Mouse (Mus musculus): ENCODE measurements around the gene Dusp1. TPM values are rescaled to one million over a fixed set of nuclear protein-coding genes. Genes with fewer than 3 reads are reported as not detected.
A peak's percentile ranks its signal among the peaks of the same experiment; 100 is the strongest.

The Dusp1 gene
- polyA plus RNA-seq, 1 experiment: 11.6 TPM

DNA sequence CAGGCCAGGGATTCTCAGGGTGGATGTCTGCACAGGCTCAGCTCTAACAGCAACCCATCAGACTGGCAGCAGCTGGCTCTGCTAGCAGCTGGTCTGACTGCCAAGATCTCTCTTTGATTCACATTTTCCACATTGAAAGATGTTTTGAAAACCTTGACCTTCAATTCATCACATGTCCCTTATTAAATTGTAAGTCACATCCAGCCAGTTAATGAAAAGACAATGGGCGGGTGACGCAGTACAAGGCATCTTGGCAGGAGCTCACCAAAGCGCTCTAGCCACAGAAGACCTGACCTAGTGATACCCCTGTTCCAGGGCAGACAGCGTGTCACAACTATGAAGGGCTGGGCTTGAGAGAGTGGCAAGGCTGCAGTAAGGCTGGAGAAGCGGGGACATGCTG is 20.4 kb upstream of the Dusp1 start:
- Histone ChIP-seq H3K36me3 (ENCODE audit: control insufficient read depth, insufficient read depth) (no peaks in the 10 kb centered on the region), H3K4me3 (no peak overlapping the region)
- TF ChIP-seq REST (IDR thresholded peaks at IDR 0.05; ENCODE audit: insufficient read depth, insufficient read length) (no peak), MYOD1 (IDR thresholded peaks at IDR 0.05; ENCODE audit: control insufficient read depth in 1 of 3, insufficient read length in 2 of 3, low read depth in 2 of 3) (peak in 2 of 3 experiments; percentile 47 to 64), MYOG (IDR thresholded peaks at IDR 0.05; ENCODE audit: control insufficient read depth in 1 of 3, insufficient read depth in 1 of 3, insufficient read length in 2 of 3, low read depth in 2 of 3) (peak in 2 of 3 experiments; percentile 26 to 70)

DNA sequence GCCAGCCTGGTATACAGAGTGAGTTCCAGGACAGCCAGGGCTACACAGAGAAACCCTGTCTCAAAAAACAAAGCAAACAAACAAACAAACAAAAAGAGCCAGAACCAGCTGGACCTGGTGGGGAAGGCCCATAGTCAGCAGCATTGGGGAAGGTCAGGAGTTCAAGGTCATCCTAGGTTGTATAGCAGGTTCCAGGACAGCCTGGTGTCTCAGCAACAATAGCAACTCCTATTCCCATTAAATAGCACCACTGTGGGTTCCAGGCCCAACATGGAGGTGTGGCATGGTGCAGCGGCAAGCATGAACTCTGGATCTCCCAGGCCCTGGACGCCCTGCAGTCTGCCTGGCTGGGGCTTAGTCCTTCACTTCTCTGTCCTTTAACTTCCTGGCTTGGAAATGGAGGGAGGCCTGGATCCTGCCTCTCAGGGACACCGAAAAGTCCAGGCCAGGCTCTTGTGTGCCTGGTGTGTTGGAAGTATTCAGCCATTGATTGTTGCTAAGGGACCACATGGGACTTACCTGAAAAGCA is 19.0 kb upstream of the Dusp1 start:
- Histone ChIP-seq H3K4me3 (no peak overlapping the region), H3K4me2 (ENCODE audit: low read depth) (no peak overlapping the region), H3ac (ENCODE audit: control insufficient read depth, insufficient read length) (no peak overlapping the region), H3K36me3 (ENCODE audit: control insufficient read depth, insufficient read depth) (no peaks in the 10 kb centered on the region), H3K79me2 (ENCODE audit: control insufficient read depth, insufficient read depth) (peaks cover 49% of the 10 kb centered on the region), H3K27me3 (ENCODE audit: control insufficient read depth, insufficient read depth, insufficient read length) (no peaks in the 10 kb centered on the region)
- no peak for TF ChIP-seq TCF3 (IDR thresholded peaks at IDR 0.05; ENCODE audit: insufficient read length, low read depth)
- TF ChIP-seq CEBPB (IDR thresholded peaks at IDR 0.05; ENCODE audit: insufficient read depth, poor library complexity, severe bottlenecking): no peak
- TF ChIP-seq MYOD1 (IDR thresholded peaks at IDR 0.05; ENCODE audit: control insufficient read depth in 1 of 3, insufficient read length in 2 of 3, low read depth in 2 of 3): no peak
- TF ChIP-seq TCF12 (IDR thresholded peaks at IDR 0.05; ENCODE audit: insufficient read depth, poor library complexity, severe bottlenecking): no peak
- no peak for TF ChIP-seq POLR2A (IDR thresholded peaks at IDR 0.05; ENCODE audit: insufficient read length, low read depth)
- no peak for TF ChIP-seq POLR2AphosphoS2 (IDR thresholded peaks at IDR 0.05; ENCODE audit: insufficient read length, low read depth)
- no peak for TF ChIP-seq MYOG (IDR thresholded peaks at IDR 0.05; ENCODE audit: control insufficient read depth in 1 of 3, insufficient read depth in 1 of 3, insufficient read length in 2 of 3, low read depth in 2 of 3)
- TF ChIP-seq REST (IDR thresholded peaks at IDR 0.05; ENCODE audit: insufficient read depth, insufficient read length): no peak
- no peak for TF ChIP-seq SRF (IDR thresholded peaks at IDR 0.05; ENCODE audit: control insufficient read depth, insufficient read length, low read depth)

More for the DNA sequence above, 20.4 kb upstream of the Dusp1 start:
- Histone ChIP-seq H3K79me2 (ENCODE audit: control insufficient read depth, insufficient read depth) (peaks cover 49% of the 10 kb centered on the region), H3K27me3 (ENCODE audit: control insufficient read depth, insufficient read depth, insufficient read length) (no peaks in the 10 kb centered on the region), H3K4me2 (ENCODE audit: low read depth) (no peak overlapping the region), H3ac (ENCODE audit: control insufficient read depth, insufficient read length) (no peak overlapping the region)

DNA sequence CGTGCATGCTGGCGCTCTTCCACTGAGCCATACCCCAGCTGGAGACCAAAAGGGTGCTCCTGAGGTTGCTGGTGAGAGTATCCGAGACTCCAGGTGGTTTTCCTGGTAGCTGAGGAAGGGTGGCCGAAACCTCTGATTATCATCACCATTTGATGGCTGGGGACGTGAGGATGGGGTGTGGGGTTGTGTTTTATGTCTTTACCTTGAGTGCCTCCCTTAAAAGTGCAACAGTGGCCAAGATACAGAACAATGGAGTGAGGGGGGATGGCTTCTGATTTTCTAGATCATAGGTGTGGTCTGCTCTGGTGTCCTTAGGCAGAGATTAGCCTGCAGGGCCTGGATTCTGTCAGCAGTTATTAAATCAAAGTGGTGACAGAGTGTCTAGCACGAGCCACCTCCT is 17.5 kb upstream of the Dusp1 start:
- TF ChIP-seq TCF12 (IDR thresholded peaks at IDR 0.05; ENCODE audit: insufficient read depth, poor library complexity, severe bottlenecking): no peak
- TF ChIP-seq MAX (IDR thresholded peaks at IDR 0.05; ENCODE audit: low read depth): no peak
- no peak for TF ChIP-seq TCF3 (IDR thresholded peaks at IDR 0.05; ENCODE audit: insufficient read length, low read depth)
- no peak for TF ChIP-seq POLR2A (IDR thresholded peaks at IDR 0.05; ENCODE audit: insufficient read length, low read depth)
- TF ChIP-seq CEBPB (IDR thresholded peaks at IDR 0.05; ENCODE audit: insufficient read depth, poor library complexity, severe bottlenecking): no peak
- no peak for TF ChIP-seq SRF (IDR thresholded peaks at IDR 0.05; ENCODE audit: control insufficient read depth, insufficient read length, low read depth)
- no peak for TF ChIP-seq POLR2AphosphoS2 (IDR thresholded peaks at IDR 0.05; ENCODE audit: insufficient read length, low read depth)
- no peak for TF ChIP-seq REST (IDR thresholded peaks at IDR 0.05; ENCODE audit: insufficient read depth, insufficient read length)
- no peak for TF ChIP-seq MYOD1 (IDR thresholded peaks at IDR 0.05; ENCODE audit: control insufficient read depth in 1 of 3, insufficient read length in 2 of 3, low read depth in 2 of 3)
- TF ChIP-seq E2F4 (IDR thresholded peaks at IDR 0.05; ENCODE audit: insufficient read depth): no peak
- no peak overlapping the region for H3K4me3 ChIP-seq
- H3K27me3 ChIP-seq (ENCODE audit: control insufficient read depth, insufficient read depth, insufficient read length): no peaks in the 10 kb centered on the region
- no peak overlapping the region for H3ac ChIP-seq (ENCODE audit: control insufficient read depth, insufficient read length)
- no peak overlapping the region for H3K4me2 ChIP-seq (ENCODE audit: low read depth)
- peaks cover 60% of the 10 kb centered on the region for H3K79me2 ChIP-seq (ENCODE audit: control insufficient read depth, insufficient read depth)
- no peaks in the 10 kb centered on the region for H3K36me3 ChIP-seq (ENCODE audit: control insufficient read depth, insufficient read depth)

DNA sequence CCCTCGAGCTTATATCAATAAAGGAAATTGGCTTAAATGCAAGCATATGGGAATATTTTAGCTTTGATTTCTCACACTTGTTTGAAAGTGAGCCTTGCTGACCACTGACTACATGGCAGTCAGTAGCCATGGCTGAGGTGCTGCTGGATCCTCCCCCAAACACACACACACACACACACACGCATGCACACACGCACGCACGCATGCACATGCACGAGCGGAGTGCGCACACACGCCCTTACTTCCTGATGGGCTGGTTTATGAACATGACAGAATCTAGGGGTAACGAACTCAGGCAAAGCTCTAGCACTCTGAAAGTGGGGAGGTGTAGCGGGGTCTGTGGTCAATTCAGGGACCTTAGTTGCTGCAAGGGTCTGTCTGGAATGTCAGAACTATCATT is 16.8 kb upstream of the Dusp1 start:
- Histone ChIP-seq H3K36me3 (ENCODE audit: control insufficient read depth, insufficient read depth) (no peaks in the 10 kb centered on the region), H3ac (ENCODE audit: control insufficient read depth, insufficient read length) (no peak overlapping the region), H3K4me2 (ENCODE audit: low read depth) (no peak overlapping the region), H3K79me2 (ENCODE audit: control insufficient read depth, insufficient read depth) (peaks cover 65% of the 10 kb centered on the region), H3K4me3 (no peak overlapping the region), H3K27me3 (ENCODE audit: control insufficient read depth, insufficient read depth, insufficient read length) (no peaks in the 10 kb centered on the region)
- TF ChIP-seq SRF (IDR thresholded peaks at IDR 0.05; ENCODE audit: control insufficient read depth, insufficient read length, low read depth): no peak
- no peak for TF ChIP-seq POLR2A (IDR thresholded peaks at IDR 0.05; ENCODE audit: insufficient read length, low read depth)
- TF ChIP-seq MAX (IDR thresholded peaks at IDR 0.05; ENCODE audit: low read depth): no peak
- no peak for TF ChIP-seq E2F4 (IDR thresholded peaks at IDR 0.05; ENCODE audit: insufficient read depth)
- no peak for TF ChIP-seq MYOG (IDR thresholded peaks at IDR 0.05; ENCODE audit: control insufficient read depth in 1 of 3, insufficient read depth in 1 of 3, insufficient read length in 2 of 3, low read depth in 2 of 3)
- TF ChIP-seq TCF12 (IDR thresholded peaks at IDR 0.05; ENCODE audit: insufficient read depth, poor library complexity, severe bottlenecking): no peak
- no peak for TF ChIP-seq TCF3 (IDR thresholded peaks at IDR 0.05; ENCODE audit: insufficient read length, low read depth)
- TF ChIP-seq CEBPB (IDR thresholded peaks at IDR 0.05; ENCODE audit: insufficient read depth, poor library complexity, severe bottlenecking): no peak
- TF ChIP-seq POLR2AphosphoS2 (IDR thresholded peaks at IDR 0.05; ENCODE audit: insufficient read length, low read depth): no peak
- TF ChIP-seq USF1 (IDR thresholded peaks at IDR 0.05; ENCODE audit: low read depth): no peak
- TF ChIP-seq MYOD1 (IDR thresholded peaks at IDR 0.05; ENCODE audit: control insufficient read depth in 1 of 3, insufficient read length in 2 of 3, low read depth in 2 of 3): no peak

DNA sequence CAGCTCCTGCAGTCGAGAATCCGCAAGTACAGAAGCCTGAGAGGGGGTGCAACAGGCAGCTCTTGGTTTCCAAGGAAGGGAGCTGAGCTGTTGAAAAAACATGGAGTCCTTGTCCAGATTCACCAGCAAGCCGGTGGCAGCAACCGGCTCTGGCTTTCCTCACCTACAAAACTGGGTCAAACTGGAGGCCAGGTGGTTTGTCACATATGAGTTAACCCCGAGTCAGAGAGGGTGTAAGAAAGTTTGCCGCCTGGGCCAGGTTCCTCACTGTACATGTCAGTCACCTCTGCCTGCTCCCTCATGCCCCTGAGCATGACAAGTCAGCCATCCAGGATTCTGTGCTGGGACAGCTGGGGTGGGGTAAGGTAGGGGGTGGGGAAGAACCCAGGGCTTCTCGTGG is 16.2 kb upstream of the Dusp1 start:
- Histone ChIP-seq H3K4me3 (no peak overlapping the region), H3K27me3 (ENCODE audit: control insufficient read depth, insufficient read depth, insufficient read length) (no peaks in the 10 kb centered on the region), H3ac (ENCODE audit: control insufficient read depth, insufficient read length) (no peak overlapping the region), H3K79me2 (ENCODE audit: control insufficient read depth, insufficient read depth) (peaks cover 71% of the 10 kb centered on the region), H3K4me2 (ENCODE audit: low read depth) (no peak overlapping the region), H3K36me3 (ENCODE audit: control insufficient read depth, insufficient read depth) (no peaks in the 10 kb centered on the region)
- TF ChIP-seq E2F4 (IDR thresholded peaks at IDR 0.05; ENCODE audit: insufficient read depth) (no peak), USF1 (IDR thresholded peaks at IDR 0.05; ENCODE audit: low read depth) (no peak), CEBPB (IDR thresholded peaks at IDR 0.05; ENCODE audit: insufficient read depth, poor library complexity, severe bottlenecking) (no peak), TCF12 (IDR thresholded peaks at IDR 0.05; ENCODE audit: insufficient read depth, poor library complexity, severe bottlenecking) (no peak), MYOD1 (IDR thresholded peaks at IDR 0.05; ENCODE audit: control insufficient read depth in 1 of 3, insufficient read length in 2 of 3, low read depth in 2 of 3) (no peak), TCF3 (IDR thresholded peaks at IDR 0.05; ENCODE audit: insufficient read length, low read depth) (no peak), SRF (IDR thresholded peaks at IDR 0.05; ENCODE audit: control insufficient read depth, insufficient read length, low read depth) (no peak), POLR2AphosphoS2 (IDR thresholded peaks at IDR 0.05; ENCODE audit: insufficient read length, low read depth) (no peak), REST (IDR thresholded peaks at IDR 0.05; ENCODE audit: insufficient read depth, insufficient read length) (no peak)

All from myocyte (in vitro differentiated cells).